12 mouse cellular contexts compared by ENCODE assay signal in the genomic region with DNA sequence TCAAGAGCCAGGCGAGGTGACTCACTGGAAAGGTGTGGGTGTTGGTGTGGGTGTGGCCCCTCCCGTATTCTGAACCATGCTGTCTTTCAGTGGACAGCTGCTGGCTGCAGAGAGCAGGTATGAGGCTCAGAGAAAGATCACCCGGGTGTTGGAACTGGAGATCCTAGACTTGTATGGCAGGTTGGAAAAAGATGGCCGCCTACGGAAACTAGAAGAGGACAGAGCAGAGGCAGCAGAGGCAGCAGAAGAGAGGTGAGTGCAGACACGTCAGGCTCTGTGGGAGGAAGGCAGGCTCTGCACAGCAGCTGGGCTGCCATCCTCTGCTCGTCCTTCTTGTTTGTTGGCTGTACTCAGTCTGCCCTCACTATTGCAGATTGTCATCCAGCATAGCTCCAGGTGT. TPM values are rescaled to one million over a fixed set of nuclear protein-coding genes. Genes with fewer than 3 reads are reported as not detected.
"Had no signal": no experiment of that assay in that cellular context is flagged by ENCODE, and none has a peak within 500 bp of the region (broad histone marks: within the 10 kb centered on the region; RNA-seq: fewer than 3 reads in every experiment).

No protein-coding gene starts in this region.

- H3K27me3 ChIP-seq: liver, embryonic 15.5 days; midbrain, embryonic 13.5 days; stomach, embryonic 15.5 days had no signal

- DNase-seq: kidney, adult 18-20 months; kidney, postnatal 10 days; lung, adult 2 months; lung, postnatal 36 days; spleen, adult 18-20 months; thymus, adult 2 months; thymus, postnatal 25 days had no signal

- H3K4me3 ChIP-seq: limb, embryonic 10.5 days; liver, embryonic 15.5 days; midbrain, embryonic 13.5 days; stomach, embryonic 15.5 days had no signal

- H3K27ac ChIP-seq: limb, embryonic 10.5 days; liver, embryonic 15.5 days; midbrain, embryonic 13.5 days; stomach, embryonic 15.5 days had no signal

- H3K4me1 ChIP-seq: limb, embryonic 10.5 days; liver, embryonic 15.5 days; midbrain, embryonic 13.5 days; stomach, embryonic 15.5 days had no signal

- H3K9me3 ChIP-seq: limb, embryonic 10.5 days; liver, embryonic 15.5 days; midbrain, embryonic 13.5 days; stomach, embryonic 15.5 days had no signal

RNA-seq across cellular contexts. Expression of gene Spaca9, which starts 13.6 kb away (rescaled TPM):
- total RNA-seq: midbrain, postnatal 0 days had no signal
